Mouse (Mus musculus) common myeloid progenitor, adult 5-6 weeks (primary cell): Measurements from ENCODE around the gene Ephb6. TPM values are rescaled to one million over a fixed set of nuclear protein-coding genes. Genes with fewer than 3 reads are reported as not detected.

Experiments used
- ATAC-seq: replicated peaks from 2 replicates; pipeline ENCODE4 v1.8.0; 2016; ENCODE audit warnings: low read depth, mild to moderate bottlenecking, moderate TSS enrichment, inconsistent platforms; ENCODE audit not compliant: poor library complexity, severe bottlenecking
- total RNA-seq: library from RNA; stranded (forward); fragments of 200-1000, 187-1606 nt; gene quantifications from 2 replicates; pipeline ENCODE4 v1.2.3, GENCODE M21; 2017

Gene Ephb6
- total RNA-seq, 1 experiment from 2014 or later: 3.2 TPM

DNA sequence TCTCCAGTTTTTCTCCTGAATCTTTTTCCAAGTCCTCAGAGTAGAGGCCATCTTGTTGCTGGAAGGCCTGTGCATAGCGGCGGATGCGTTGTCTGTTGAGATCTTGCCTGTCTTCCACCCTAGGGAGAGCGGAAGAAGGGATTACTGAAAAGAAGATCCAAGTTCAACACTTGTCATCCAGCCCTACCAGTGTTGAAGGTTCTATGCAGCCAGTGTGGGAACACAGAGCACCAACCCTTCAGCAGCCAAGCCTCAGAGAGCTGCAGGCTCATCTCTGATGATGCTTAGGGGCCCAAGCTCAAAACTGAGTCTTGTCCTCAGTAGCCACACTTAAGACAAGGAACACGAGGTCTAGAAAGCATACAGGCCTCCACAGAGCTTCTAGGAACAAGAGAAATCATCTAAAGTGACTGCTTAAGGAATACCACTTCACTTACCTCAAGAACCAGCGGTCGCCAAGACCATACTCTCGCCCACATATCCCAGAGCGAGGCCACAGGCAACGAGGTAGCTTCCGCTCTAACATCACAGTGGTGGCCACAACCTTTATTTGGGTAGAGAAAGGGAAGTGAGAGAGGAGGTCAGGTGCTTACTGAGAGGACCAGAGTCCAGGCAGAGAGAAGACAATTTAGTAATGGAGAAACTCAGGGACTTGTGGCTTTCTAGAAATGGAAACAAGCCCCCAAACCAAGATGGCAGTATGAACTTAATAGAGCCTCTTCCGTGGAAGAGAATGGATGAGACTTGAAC is 16.1 kb downstream of the Ephb6 start:
- 0 out of 2 replicates have a peak, but pooled peaks have one; percentile 19 for ATAC-seq

GRCm38 (mm10) chr6:41622661-41623060 is 17.4 kb downstream of the Ephb6 start:
- ATAC-seq: peak; percentile 85

- 0 out of 2 replicates have a peak, but pooled peaks have one; percentile 38 for ATAC-seq
Measured at GRCm38 (mm10) chr6:41628180-41628579, 22.9 kb downstream of the Ephb6 start.

GRCm38 (mm10) chr6:41630791-41631190 is 25.5 kb downstream of the Ephb6 start:
- ATAC-seq: 0 out of 2 replicates have a peak, but pooled peaks have one; percentile 19

DNA sequence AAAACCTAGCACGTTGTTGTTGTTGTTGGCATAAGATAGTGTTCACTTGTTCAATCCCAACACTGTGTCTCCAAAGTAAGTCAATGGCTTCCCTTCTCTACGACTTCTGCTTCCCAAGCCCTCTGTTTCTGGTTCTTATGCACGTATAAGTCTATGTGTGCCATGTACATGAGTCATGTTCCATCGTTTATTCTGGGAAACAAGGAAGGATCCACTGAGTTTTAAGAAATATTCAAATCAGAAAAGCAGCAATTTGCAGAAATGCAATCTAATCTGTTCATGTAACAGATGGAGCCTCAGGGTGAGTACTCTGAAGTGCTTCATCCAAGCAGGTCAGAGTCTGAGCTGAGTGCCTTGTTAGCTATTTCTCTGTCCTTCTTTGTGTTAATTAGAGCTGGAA is 26.3 kb downstream of the Ephb6 start:
- ATAC-seq: no peak

DNA sequence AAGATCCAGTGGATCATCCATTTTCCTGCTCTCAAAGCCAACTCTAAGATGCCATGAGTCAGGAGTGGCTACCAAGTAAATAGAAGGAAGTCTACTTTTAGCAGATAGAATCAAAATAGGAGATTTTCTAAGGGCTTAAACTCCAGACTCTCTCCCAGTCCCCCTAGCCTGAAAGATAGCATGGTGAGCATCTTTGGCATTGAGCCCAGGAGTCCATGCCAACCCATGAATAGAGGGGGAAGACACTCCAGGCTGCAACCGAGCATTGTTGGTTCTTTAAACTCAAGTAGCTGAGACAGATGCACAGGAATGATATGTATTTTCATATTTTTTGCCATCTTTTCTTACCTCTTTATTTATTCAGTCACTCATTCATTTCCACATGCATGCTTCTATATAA is 29.9 kb downstream of the Ephb6 start:
- 0 out of 2 replicates have a peak, but pooled peaks have one; percentile 3 for ATAC-seq

DNA sequence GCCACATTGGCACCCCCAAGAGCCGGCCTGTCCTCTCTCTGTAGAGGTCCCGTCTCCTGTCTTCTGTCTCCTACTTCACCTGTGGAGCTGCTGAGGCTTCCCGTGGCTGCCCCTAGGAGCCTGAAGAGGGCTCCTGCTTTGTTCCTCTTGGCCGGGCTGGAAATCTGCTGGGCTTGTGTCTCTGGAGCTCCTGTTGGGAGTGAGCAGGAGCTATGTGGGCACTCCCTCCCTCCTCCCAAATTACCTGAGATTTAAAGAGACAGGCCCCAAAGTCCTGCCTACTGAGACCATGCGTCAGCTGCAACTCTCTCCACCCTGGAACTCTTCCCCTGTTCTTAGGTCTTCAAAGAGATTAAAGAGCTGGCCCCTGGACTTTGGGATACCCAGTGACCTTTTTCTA is 30.9 kb downstream of the Ephb6 start, which contains the start of gene Trpv6:
Gene Trpv6, minus strand, starts transcription at position 228 of the 400 bp plus-strand sequence.
- ATAC-seq: no peak

DNA sequence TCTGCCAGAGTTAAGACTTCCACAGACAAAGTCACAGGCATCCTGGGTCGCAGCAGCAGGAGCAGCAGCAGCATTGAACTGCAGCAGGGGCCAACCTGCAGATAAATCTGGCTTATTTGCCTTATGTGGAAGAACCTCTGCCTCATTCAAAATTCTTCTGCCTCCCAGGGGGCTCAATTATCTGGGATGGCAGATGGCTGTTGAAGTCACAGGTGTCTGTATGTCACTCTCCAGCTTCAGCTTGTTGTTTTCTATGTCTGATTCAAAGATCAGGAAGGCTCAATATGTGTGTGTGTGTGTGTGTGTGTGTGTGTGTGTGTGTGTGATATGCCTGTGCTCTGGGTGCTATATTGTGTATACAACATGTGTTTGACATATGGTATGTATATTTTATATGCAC is 32.1 kb downstream of the Ephb6 start:
- ATAC-seq: no peak

GRCm38 (mm10) chr6:41637927-41638506 is 32.7 kb downstream of the Ephb6 start:
- ATAC-seq: no peak

- ATAC-seq: no peak
Measured at GRCm38 (mm10) chr6:41640449-41640848, 35.2 kb downstream of the Ephb6 start.

GRCm38 (mm10) chr6:41641173-41641866 is 36.0 kb downstream of the Ephb6 start:
- no peak for ATAC-seq

DNA sequence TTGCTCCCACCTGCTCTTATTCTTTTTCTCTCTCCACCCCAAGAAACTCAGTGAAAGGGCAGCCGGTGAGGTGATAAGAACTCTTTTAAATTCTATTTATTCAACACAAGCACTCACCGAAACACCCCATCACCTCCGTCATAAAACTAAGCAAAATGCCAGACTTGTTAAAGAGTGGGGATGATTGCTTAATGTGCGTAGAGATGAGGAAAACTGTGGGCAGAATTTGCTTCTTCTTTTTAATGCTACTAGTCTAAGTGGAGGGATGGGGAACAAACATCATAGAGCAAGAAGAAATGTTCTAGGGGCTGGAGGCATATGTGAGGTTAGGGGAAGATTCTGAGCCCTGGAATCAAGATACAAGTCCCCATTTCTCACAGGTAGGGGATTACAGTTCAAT is 37.5 kb downstream of the Ephb6 start:
- peak; percentile 48; the same call in 1 of the 2 replicates for ATAC-seq

DNA sequence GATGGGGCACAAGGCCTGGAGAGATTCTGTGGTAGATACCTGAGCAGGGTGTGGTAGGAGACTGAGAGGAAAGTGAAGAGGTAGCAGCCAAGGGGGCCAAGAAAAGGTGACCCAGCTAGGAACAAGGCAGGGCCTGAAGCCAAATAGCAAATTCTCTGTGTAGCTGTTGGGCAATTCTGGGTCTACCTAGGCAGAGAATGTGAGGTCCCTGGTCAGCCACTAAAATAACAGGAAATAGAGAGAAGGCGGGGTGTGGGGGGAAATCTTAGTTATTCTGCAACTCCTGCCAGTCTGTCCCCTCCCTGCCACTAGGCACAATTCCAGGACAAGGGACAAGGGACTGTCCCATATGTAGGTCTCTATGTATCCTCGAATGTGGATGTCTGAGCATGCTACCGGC is 37.9 kb downstream of the Ephb6 start:
- peak; percentile 74; the same call in 1 of the 2 replicates for ATAC-seq

GRCm38 (mm10) chr6:41646220-41646619 is 40.9 kb downstream of the Ephb6 start:
- no peak for ATAC-seq

DNA sequence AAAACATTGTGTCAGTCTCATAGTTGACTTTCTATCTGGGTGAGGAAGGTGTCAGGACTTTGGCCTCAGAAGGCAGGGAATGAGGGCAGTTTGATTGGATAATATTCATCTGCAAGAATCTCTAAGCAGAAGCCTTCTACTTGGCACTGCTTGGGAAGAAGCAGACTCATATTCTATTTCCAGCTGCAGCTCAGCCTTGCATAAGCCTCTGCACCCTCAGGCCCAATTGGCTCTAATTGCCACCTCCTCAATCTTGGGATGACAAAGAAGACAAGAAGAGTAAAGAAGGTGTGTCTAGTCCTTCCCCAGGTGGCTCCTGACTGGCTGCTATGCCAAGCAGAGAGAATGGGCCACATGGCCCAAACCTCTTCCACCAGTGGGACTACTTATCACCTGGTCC is 41.4 kb downstream of the Ephb6 start:
- no peak for ATAC-seq

- ATAC-seq: peak; percentile 39; the same call in 1 of the 2 replicates
Measured at GRCm38 (mm10) chr6:41653173-41653572, 47.9 kb downstream of the Ephb6 start.

- peak; percentile 90 for ATAC-seq
Measured at GRCm38 (mm10) chr6:41654648-41655047, 49.4 kb downstream of the Ephb6 start.

GRCm38 (mm10) chr6:41658487-41658886 is 53.2 kb downstream of the Ephb6 start:
- peak; percentile 40; the same call in 1 of the 2 replicates for ATAC-seq

DNA sequence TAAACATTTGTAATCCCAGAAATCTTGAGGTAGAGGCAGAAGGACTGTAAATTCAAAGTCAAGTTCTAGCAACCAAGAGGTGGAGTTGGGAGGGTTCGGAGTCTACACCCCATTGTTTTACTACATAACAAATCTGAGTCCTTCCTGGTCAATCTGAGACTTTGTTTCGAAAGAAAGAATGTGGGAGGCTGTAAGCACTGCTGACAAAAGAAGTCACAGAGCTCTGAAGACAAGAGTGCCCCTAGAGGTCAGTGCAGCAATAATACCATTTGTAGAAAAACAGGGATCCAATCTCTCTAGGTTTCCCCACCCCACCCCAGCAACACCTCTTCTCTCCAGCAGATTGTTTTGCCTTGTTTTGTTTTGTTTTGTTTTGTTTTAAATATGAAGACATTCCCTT is 57.0 kb downstream of the Ephb6 start:
- peak; percentile 89 for ATAC-seq
